Mouse (Mus musculus) WW6 (cell line): ENCODE measurements at regions not wholly inside any gene's neighbourhood (a gene's known extent, or its start where the extent isn't known, plus 50 kb on each side); places are given as distances from the start of the nearest gene placed in this dataset.

Experiments used
- DNase-seq: peaks from one replicate; pipeline ENCODE4 v3.0.0-alpha.2; 2013; ENCODE audit warnings: low read depth, low spot score

DNA sequence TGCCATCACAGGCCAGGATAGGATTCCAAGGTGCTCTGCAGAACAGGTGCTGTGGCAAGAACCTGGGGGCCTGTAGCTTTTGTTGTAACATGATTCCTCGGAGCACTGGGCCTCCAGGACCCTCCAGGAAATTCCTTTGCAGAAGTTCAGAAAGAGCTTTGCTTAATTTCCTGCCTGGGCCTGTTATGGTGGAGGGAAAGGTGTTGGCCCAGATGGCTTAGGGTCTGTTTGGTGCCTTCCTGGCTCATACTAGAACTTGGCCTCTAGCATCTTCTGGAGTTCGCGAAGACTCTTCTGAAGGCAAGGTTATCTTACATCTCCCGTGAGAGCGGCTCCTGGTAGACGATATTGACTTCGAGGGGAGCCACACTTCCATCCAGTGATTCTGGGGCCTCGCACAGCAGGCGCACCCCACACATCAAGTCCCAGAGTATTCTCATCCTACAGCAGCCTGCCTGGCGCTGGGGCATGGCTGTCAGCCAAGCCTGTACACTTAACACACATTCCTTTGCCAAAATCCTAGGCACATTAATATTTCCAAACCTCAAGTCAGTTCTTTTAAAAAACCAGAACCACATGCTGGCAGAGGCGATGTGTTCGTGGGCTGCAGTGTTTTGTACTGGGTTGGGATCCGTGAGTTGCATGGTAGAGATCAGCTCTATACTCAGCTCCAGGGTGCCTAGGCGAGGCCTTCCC, 54.5 kb upstream of the Cxcl14 start:
- no peak for DNase-seq

- no peak for DNase-seq
These were observed 55.0 kb upstream of the Cxcl14 start for GRCm38 (mm10) chr13:56351401-56351735.

DNA sequence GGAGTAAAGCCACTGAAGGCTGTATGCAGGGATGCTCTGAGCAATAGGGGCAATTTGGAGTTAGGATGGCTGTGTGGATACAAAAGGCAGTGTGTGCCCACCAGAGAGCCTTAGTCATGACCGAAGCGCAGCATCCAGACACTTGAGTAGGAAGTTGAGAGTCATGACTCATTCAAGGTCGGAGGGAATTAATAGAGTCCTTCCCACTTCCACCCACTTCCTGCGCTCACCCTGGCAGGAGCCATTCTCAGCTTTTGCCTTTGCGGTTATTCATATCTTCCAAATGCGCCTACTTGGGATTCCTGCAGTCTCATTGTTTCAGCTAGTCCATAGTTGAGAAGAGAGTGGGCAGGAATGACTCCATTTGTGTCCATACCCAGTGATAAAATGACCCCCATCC, 56.1 kb upstream of the Cxcl14 start:
- no peak for DNase-seq

GRCm38 (mm10) chr13:56352839-56353605, 56.7 kb upstream of the Cxcl14 start:
- DNase-seq, result no peak

GRCm38 (mm10) chr13:56353921-56354320, 57.6 kb upstream of the Cxcl14 start:
- DNase-seq, result no peak

DNA sequence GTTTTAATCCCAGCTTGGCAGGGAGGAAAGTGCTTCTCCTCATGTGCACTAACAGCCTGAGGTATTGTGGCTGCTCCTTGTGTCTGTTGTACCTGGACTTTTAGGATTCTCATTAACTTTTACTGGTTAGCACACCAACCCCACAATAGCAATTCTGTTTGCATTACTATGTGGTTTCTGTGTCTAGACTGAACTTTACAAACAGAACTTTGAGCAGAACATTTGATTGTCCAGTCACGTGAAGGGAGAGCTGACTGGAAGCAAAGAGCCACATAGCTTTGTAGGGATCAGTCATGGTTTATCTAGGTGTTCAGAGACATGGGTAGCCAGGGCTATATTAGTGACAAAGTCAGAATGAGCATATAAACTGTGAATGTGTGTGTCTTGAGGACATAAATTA, 58.3 kb upstream of the Cxcl14 start:
- DNase-seq, result no peak

DNA sequence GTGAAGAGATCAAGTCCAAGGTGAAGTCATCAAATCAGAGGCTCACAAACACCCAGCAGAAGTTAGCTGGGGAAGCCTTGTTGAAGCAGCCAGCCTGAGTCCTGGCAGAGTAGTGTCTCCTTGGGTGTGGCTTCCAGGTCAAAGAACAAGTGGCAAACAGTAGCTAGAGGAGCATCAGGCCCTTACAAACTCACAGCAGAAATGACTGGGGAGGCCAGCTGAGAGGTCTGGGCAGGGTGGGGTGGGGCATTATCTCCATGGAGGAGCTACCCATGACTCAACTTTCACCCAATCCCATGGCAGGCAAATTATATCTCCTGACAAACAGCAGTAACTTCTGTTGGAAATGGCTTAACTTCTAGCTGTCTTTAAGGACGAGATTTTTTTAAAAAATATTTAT, 60.6 kb upstream of the Cxcl14 start:
- no peak for DNase-seq

- no peak for DNase-seq
These were observed 61.6 kb upstream of the Cxcl14 start for GRCm38 (mm10) chr13:56357955-56358354.

- no peak for DNase-seq
These were observed 62.5 kb upstream of the Cxcl14 start for GRCm38 (mm10) chr13:56358827-56359226.

- DNase-seq, result no peak
These were observed 63.2 kb upstream of the Cxcl14 start for GRCm38 (mm10) chr13:56359554-56359953.

DNA sequence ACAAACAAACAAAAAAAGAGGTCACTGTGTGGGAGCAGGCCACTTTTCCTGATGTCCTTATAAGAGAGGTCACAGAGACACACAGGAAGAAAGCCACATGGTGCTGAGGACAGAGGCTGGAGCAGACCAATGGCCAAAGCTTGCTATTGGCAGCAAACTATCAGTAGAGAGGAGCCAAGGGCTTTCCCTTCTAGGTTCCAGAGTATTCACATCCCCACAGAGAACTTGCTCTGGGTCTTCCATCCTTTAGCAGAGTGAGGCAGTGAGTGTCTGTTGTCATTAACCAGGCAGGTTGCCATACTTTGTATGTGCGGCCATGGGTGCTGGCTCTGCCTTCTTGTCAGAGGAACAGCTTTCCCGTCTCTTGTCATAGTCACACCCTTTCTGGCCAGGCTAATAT, 64.5 kb upstream of the Cxcl14 start:
- no peak for DNase-seq

- no peak for DNase-seq
These were observed 64.2 kb upstream of the Gm3045 start for GRCm38 (mm10) chr13:56362238-56362637.

- peak; percentile 47 for DNase-seq
These were observed 63.7 kb upstream of the Gm3045 start for GRCm38 (mm10) chr13:56362646-56363045.

DNA sequence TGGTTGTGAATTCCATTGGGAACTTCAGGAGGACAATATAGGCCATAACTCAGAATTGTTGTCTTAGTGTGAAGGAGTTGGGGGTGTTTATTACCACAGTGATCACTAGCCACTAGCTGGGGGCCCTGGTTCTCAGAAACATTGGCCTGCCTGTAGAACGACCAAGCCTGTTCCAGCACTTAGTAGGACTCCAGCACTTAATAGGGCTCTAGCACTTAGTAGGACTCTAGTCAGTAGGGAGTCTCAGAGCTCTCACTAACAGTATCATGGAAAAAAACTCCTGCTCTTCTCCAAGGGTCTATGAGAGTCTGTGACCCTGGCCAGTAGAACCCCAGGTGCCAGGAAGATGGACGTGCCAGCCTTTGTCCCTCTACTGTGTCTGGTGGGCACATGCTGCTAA, 56.8 kb upstream of the Gm3045 start:
- no peak for DNase-seq

DNA sequence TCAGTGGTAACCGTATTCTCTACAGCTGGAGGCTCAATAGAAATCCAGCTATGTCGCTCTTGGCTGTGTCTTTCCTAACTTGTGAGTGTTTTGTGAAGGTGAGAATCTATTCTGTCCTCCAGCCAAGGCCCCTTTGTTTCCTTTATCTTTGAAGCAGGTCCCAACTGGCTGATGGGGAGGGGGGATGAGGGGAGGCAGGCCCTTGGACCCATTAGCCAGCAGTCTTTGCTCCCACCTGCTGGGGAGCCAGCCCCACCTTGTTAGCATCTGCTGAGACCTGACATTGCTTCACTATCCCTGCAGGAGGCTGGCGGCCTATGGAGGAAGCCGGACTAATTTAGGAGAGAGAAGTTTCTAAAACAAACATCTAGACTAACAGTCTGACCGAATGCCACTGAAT, 55.0 kb upstream of the Gm3045 start:
- DNase-seq, result peak; percentile 26

GRCm38 (mm10) chr13:56372003-56372725, 54.2 kb upstream of the Gm3045 start:
- no peak for DNase-seq

DNA sequence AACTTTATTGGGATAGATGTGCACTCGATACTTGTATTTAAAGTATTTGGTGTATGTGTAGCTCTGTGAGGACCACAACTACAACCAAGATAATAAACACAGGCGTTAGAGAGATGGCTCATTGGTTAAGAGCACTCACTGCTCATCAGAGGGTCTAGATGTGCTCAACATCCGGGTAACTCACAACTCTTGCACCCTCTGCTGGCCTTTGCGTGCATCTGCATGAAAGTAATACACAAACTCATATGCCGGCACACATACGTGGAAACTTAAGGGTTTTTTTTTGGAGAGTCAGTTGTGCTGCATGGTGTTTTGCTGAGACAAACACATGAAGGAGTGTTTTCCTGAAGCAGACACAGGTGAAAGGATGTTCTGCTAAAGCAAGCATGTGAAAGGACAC, 53.7 kb upstream of the Gm3045 start:
- peak; percentile 29 for DNase-seq
